Mouse (Mus musculus) midbrain, postnatal 0 days (tissue): ENCODE measurements around the gene Gm20518. TPM values are rescaled to one million over a fixed set of nuclear protein-coding genes. Genes with fewer than 3 reads are reported as not detected.

ENCODE experiments used
- ATAC-seq: fragments of 200-750 bp; cut with Nextera tagmentation; 2 replicates; pipeline ENCODE4 v1.8.0; 2017; ENCODE audit warnings: moderate number of reproducible peaks, mild to moderate bottlenecking, moderate TSS enrichment, moderate library complexity; ENCODE audit not compliant: low FRiP score
- DNase-seq: peaks from one replicate; pipeline ENCODE4 v3.0.0-alpha.2; 2015; ENCODE audit warnings: low spot score
- H3K27ac ChIP-seq: fragments of 300-500 bp; sonication (generic); 2 replicates; pipeline ENCODE4 v1.5.1; 2014; ENCODE audit warnings: low read depth, mild to moderate bottlenecking, low read length, mixed read lengths
- H3K27me3 ChIP-seq: fragments of 300-500 bp; sonication (generic); 2 replicates; pipeline ENCODE4 v1.6.1; 2014; ENCODE audit warnings: low read length, control low read depth, mixed read lengths; ENCODE audit not compliant: insufficient read depth
- H3K36me3 ChIP-seq: fragments of 300-500 bp; sonication (generic); 2 replicates; pipeline ENCODE4 v1.6.1; 2014; ENCODE audit warnings: low read length, control low read depth, mixed read lengths; ENCODE audit not compliant: insufficient read depth
- H3K4me1 ChIP-seq: fragments of 300-500 bp; sonication (generic); 2 replicates; pipeline ENCODE4 v1.6.1; 2014; ENCODE audit warnings: mild to moderate bottlenecking, control low read depth, antibody characterized with exemption, low read length, mixed read lengths; ENCODE audit not compliant: insufficient read depth
- H3K4me2 ChIP-seq: fragments of 300-500 bp; sonication (generic); 2 replicates; pipeline ENCODE4 v1.6.1; 2014; ENCODE audit warnings: low read depth, mild to moderate bottlenecking, low read length, mixed read lengths; ENCODE audit not compliant: poor library complexity, severe bottlenecking
- H3K4me3 ChIP-seq: fragments of 300-500 bp; sonication (generic); 2 replicates; pipeline ENCODE4 v1.5.1; 2014; ENCODE audit warnings: low read depth, mild to moderate bottlenecking, low read length, moderate library complexity
- H3K9ac ChIP-seq: fragments of 300-500 bp; sonication (generic); replicated peaks from 2 replicates; pipeline ENCODE4 v1.6.1; 2014; ENCODE audit warnings: mild to moderate bottlenecking, low read length, moderate library complexity, mixed read lengths; ENCODE audit not compliant: poor library complexity, severe bottlenecking
- H3K9me3 ChIP-seq: fragments of 300-500 bp; sonication (generic); 2 replicates; pipeline ENCODE4 v1.6.1; 2016; ENCODE audit warnings: low read length, control low read depth
- CTCF ChIP-seq: IDR thresholded peaks from 2 replicates; pipeline ENCODE4 v1.5.1; 2016; ENCODE audit warnings: antibody characterized with exemption, mild to moderate bottlenecking
- WGBS: fragments of 180-500 bp; shearing (Covaris S2); extraction: QIAGEN DNeasy Blood & Tissue Kit; methylation state at CpG from one replicate; pipeline ENCODE4 v1.1.7; 2014; 5-methylcytosine and 5-hydroxymethylcytosine counted together
- polyA plus RNA-seq: library from polyadenylated mRNA; unstranded; fragments of >200 nt; fragmentation: Nextera tagmentation; extraction: Ambion mirVana; gene quantifications from 2 replicates; pipeline ENCODE4 v1.2.1, GENCODE M21; 2015
- total RNA-seq: library from RNA; depleted of rRNA; stranded (reverse); fragments of >200 nt; gene quantifications from 2 replicates; pipeline ENCODE4 v1.2.3, GENCODE M21; 2014

The Gm20518 gene
- total and polyA plus RNA-seq, 2 experiments from 2014 or later = 0.15 to 1.6 TPM

GRCm38 (mm10) chr16:17807192-17808009 lies 84.1 kb downstream of the Gm20518 start:
- H3K9ac ChIP-seq = peak overlapping the region; percentile 84
- peaks cover 34% of the 10 kb centered on the region for H3K27me3 ChIP-seq
- peaks cover 37% of the 10 kb centered on the region for H3K4me1 ChIP-seq
- peak overlapping the region; percentile 87 for H3K27ac ChIP-seq
- ATAC-seq (peak; percentile 82), DNase-seq (peak; percentile 94)
- no peak for TF ChIP-seq CTCF
- peak overlapping the region; percentile 86 for H3K4me2 ChIP-seq
- H3K36me3 ChIP-seq = no peaks in the 10 kb centered on the region
- no peaks in the 10 kb centered on the region for H3K9me3 ChIP-seq
- WGBS = 2% methylated on average over 66 of the region's 73 CpGs
- peak overlapping the region; percentile 63 for H3K4me3 ChIP-seq

DNA sequence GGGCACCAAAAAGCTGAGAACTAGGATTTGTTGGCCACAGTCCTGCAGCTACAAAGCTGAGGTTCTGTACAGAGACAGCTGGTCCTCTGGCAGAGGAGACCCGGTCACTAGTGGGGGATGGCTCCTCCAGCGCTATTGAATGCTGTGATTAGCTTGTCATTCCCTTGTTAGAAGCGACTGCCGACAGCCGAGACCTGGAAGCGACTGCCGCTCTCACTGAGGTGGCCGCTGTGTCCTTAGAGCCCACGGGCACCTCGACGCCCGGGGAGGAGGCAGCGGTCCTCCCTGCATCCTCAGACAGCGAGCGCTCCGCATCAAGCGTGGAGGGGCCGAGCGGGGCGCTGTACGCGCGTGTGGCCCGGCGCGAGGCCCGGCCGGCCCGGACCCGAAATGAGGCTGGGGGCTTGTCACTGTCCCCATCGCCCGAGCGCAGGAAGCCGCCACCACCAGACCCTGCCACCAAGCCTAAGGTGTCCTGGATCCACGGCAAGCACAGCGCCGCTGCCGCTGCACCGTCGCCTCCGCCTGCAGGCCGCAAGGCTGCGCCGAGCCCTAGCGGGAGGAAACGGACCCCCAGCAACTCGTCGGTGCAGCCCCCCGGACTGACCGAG lies 84.8 kb downstream of the Gm20518 start:
- H3K27ac ChIP-seq = peak overlapping the region; percentile 87
- H3K4me3 ChIP-seq = peak overlapping the region; percentile 63
- ATAC-seq (peak; percentile 26; the same call in 1 of the 2 replicates), DNase-seq (peak; percentile 15)
- no peaks in the 10 kb centered on the region for H3K9me3 ChIP-seq
- H3K36me3 ChIP-seq = no peaks in the 10 kb centered on the region
- peaks cover 41% of the 10 kb centered on the region for H3K27me3 ChIP-seq
- 1% methylated on average over 44 of the region's 50 CpGs for WGBS
- H3K4me2 ChIP-seq = peak overlapping the region; percentile 86
- peaks cover 39% of the 10 kb centered on the region for H3K4me1 ChIP-seq
- H3K9ac ChIP-seq = peak overlapping the region; percentile 84
- peak; percentile 2; the same call in 1 of the 2 replicates for TF ChIP-seq CTCF

DNA sequence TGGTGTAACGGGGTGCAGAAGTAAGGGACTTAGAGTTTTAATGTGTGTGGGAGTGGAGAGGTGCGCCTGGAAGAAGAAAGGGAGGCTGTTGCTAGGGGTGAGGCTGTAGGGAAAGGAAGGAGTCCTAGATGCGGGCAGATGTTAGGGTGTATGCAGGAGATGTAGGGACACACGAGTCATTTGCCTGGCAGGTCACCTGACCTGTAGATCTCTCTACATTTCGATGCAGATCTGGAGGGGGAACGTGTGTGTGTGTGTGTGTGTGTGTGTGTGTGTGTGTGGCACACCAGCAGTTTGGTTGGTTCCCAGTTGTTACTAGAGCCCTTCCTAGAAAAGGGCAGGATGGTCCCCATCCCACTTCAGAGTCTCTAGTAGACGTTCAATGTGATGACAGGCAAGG lies 86.5 kb downstream of the Gm20518 start:
- Histone ChIP-seq H3K9ac (no peak overlapping the region), H3K36me3 (no peaks in the 10 kb centered on the region), H3K9me3 (no peaks in the 10 kb centered on the region), H3K27ac (no peak overlapping the region), H3K4me3 (no peak overlapping the region), H3K4me2 (peak overlapping the region; percentile 51; the same call in 1 of the 2 replicates), H3K4me1 (peaks cover 37% of the 10 kb centered on the region), H3K27me3 (peaks cover 56% of the 10 kb centered on the region)
- 6% methylated on average over 7 of the region's 7 CpGs for WGBS
- ATAC-seq (no peak), DNase-seq (no peak)
- no peak for TF ChIP-seq CTCF

DNA sequence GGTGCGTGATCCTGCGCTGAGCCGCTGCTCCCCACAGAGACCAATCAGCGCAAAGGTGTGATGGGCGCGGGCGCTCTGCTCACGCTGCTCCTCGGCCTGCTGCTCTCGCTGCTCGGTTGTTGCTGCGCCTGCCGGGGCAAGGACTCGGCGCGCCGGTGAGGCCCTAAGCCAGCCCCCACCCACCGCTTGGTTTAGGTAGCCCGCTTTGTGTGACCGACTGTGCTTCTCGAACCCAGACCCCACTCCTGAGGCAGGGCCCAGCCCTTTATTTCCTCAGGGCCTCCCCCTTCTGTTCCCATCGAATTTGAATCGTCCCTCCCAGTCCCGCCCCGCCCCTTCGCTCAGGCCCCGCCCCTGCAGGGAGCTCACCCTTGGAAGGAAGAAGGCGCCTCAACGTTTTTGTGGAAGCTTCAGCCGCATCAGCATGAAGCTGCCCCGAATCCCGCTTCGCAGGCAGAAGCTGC lies 87.0 kb downstream of the Gm20518 start:
- Histone ChIP-seq H3K36me3 (no peaks in the 10 kb centered on the region), H3K27ac (no peak overlapping the region), H3K9ac (0 out of 2 replicates have a peak overlapping the region, but pooled peaks have one; percentile 24), H3K4me2 (peak overlapping the region; percentile 51), H3K4me1 (peaks cover 32% of the 10 kb centered on the region), H3K27me3 (peaks cover 61% of the 10 kb centered on the region), H3K4me3 (peak overlapping the region; percentile 31), H3K9me3 (no peaks in the 10 kb centered on the region)
- no peak for TF ChIP-seq CTCF
- ATAC-seq = no peak
- 2% methylated on average over 33 of the region's 33 CpGs for WGBS
- DNase-seq = no peak

- Histone ChIP-seq H3K4me3 (peak overlapping the region; percentile 41), H3K36me3 (no peaks in the 10 kb centered on the region), H3K27ac (no peak overlapping the region), H3K4me2 (peak overlapping the region; percentile 75), H3K27me3 (peaks cover 67% of the 10 kb centered on the region), H3K4me1 (peaks cover 31% of the 10 kb centered on the region), H3K9me3 (no peaks in the 10 kb centered on the region), H3K9ac (0 out of 2 replicates have a peak overlapping the region, but pooled peaks have one; percentile 24)
- no peak for TF ChIP-seq CTCF
- WGBS = 9% methylated on average over 33 of the region's 33 CpGs
- ATAC-seq (no peak), DNase-seq (no peak)
Observed at GRCm38 (mm10) chr16:17803675-17804448, 87.6 kb downstream of the Gm20518 start.
